Mouse (Mus musculus) left cerebral cortex, postnatal 36 days (tissue): Measurements from ENCODE around the gene Mc3r. TPM values are rescaled to one million over a fixed set of nuclear protein-coding genes. Genes with fewer than 3 reads are reported as not detected.

Source experiments
- DNase-seq, 2 experiments: peaks; one replicate each; pipeline ENCODE4 v3.0.0; 2021 to 2022; ENCODE audit warnings: low spot score in 2 of 2, mixed read lengths in 1 of 2
- intact Hi-C: fragments of 180-260 bp; cut with DNase I; formaldehyde crosslinking; loops from one replicate; pipeline ENCODE4 v1.15.1; 2025
- total RNA-seq, 2 experiments: library from RNA; stranded (reverse); gene quantifications; 2 replicates each; pipeline ENCODE4 v1.2.3; 2021

Mc3r gene
- total RNA-seq, 2 experiments from 2014 or later, result 0.14 TPM; not detected in 1

- intact Hi-C loops, result no loop called here
- no peak for DNase-seq
These were observed 42.7 kb downstream of the Mc3r start for GRCm38 (mm10) chr2:172291025-172291424.

GRCm38 (mm10) chr2:172291755-172292524, 43.6 kb downstream of the Mc3r start:
- intact Hi-C loops, result no loop called here
- DNase-seq, result no peak

- DNase-seq, result no peak
- intact Hi-C loops, result no loop called here
These were observed 44.5 kb downstream of the Mc3r start for GRCm38 (mm10) chr2:172292525-172293405.

- intact Hi-C loops, result no loop called here
- DNase-seq, result no peak
These were observed 49.8 kb downstream of the Mc3r start for GRCm38 (mm10) chr2:172298083-172298482.

GRCm38 (mm10) chr2:172298542-172298941, 50.2 kb downstream of the Mc3r start:
- intact Hi-C loops, result no loop called here
- DNase-seq, result no peak

- DNase-seq, result no peak
- intact Hi-C loops, result no loop called here
These were observed 51.0 kb downstream of the Mc3r start for GRCm38 (mm10) chr2:172299126-172299921.

Other genes starting within 250 kb of the Mc3r start
- 10 to 100 TPM; 20.0 to 22.1 TPM for gene Cbln4, start 205.0 kb upstream of the Mc3r start, total RNA-seq
- gene Fam210b, start 97.1 kb downstream of the Mc3r start, total RNA-seq, result 10 to 100 TPM; 10.9 to 12.1 TPM
- 1 to 10 TPM; 1.1 to 1.3 TPM for gene Aurka, start 122.0 kb downstream of the Mc3r start, total RNA-seq
- 10 to 100 TPM; 21.3 to 22.5 TPM for gene Cstf1, start 122.2 kb downstream of the Mc3r start, total RNA-seq
- under 1 TPM; 0.39 to 0.52 TPM for gene Cass4, start 145.3 kb downstream of the Mc3r start, total RNA-seq
- gene Rtf2, start 192.1 kb downstream of the Mc3r start, total RNA-seq, result 10 to 100 TPM; 71.8 to 83.1 TPM
- gene Gcnt7, start 210.1 kb downstream of the Mc3r start, total RNA-seq, result not detected
- gene Fam209, start 224.0 kb downstream of the Mc3r start, total RNA-seq, result not detected